Mouse (Mus musculus): ENCODE data around the gene Nhlh1. TPM values are rescaled to one million over a fixed set of nuclear protein-coding genes. Genes with fewer than 3 reads are reported as not detected.

The Nhlh1 gene
- polyA plus RNA-seq, 1 experiment from 2014 or later = not detected

DNA sequence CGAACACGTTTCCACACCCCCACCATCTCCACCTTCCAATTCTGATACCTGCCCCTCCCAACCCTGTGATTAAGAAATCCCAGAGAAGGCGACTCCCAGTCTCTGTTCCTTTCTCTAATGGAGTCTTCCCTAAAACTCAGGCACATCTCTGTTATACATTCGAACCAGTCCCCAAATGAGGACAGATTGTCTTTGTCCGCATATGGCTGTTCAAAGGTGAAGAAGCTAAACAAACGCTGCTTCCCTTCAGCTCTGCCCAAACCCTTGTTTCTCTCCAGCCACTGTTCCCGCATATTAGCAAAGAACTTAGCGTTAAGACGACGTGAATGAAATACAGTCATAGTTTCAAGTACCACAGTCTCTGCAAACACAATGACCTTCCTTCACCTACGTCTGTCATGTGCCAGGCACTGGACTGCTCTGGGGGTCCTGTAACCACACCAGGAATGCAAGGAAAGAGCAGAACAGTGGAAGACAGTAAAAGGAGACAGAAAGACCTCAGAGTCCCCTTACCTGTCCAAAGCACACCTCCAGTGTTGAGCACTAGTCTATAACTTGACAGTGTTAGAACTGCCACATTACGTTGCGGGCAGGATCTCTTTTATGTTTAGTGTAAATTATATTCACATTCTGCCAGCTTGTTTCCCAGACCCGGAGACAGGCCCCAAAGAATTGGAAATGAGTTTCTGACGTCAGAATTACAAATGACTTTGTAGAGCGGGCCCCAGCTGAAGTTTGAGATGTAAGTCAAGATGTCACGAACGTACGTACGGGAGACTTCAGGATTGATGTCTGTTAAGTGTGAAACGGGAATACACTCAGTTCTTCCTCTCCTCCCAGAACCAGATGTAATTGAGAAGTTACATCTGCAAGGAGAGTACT is 28.7 kb downstream of the Nhlh1 start, which contains the start of gene Vangl2:
TSS of gene Vangl2 (minus strand) at position 51 of the 882 bp plus-strand sequence.
- Histone ChIP-seq H3K4me1 (ENCODE audit: insufficient read depth, low read length) (peaks cover 36% of the 10 kb centered on the region), H3K4me3 (ENCODE audit: low read length) (peak within 1 kb of the TSS; percentile 79), H3K9ac (replicated peaks; ENCODE audit: low read length) (peak within 1 kb of the TSS; percentile 91), H3K36me3 (ENCODE audit: insufficient read depth, low read length) (no peaks in the 10 kb centered on the region), H3K9me3 (ENCODE audit: low read length) (no peaks in the 10 kb centered on the region), H3K27me3 (ENCODE audit: insufficient read depth, low read length) (no peaks in the 10 kb centered on the region), H3K27ac (ENCODE audit: low read length) (peak within 1 kb of the TSS; percentile 86), H3K4me2 (replicated peaks; ENCODE audit: low read depth, low read length) (peak within 1 kb of the TSS; percentile 77)
- WGBS = 51% methylated on average over 21 of the region's 21 CpGs
- ATAC-seq (ENCODE audit: low FRiP score, low TSS enrichment) = no peak

DNA sequence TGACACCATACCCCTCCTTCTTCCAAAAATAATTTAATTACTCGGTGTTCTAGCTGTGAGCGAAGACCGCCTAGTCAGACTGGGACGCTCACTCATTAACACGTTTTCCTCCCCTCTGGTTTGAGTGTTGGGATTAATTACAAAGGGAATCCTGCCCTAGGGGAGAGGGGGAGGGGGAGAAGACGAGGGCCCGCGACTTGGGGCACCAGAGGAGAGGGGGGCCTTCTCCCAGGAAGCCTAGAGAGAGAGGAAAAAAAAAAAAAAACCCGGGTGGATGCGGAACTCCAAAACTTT is 29.6 kb downstream of the Nhlh1 start:
- ATAC-seq (ENCODE audit: low FRiP score, low TSS enrichment) = peak; percentile 53; the same call in 1 of the 2 replicates
- H3K27me3 ChIP-seq (ENCODE audit: insufficient read depth, low read length) = no peaks in the 10 kb centered on the region
- H3K4me1 ChIP-seq (ENCODE audit: insufficient read depth, low read length) = peaks cover 37% of the 10 kb centered on the region
- H3K9me3 ChIP-seq (ENCODE audit: low read length) = no peaks in the 10 kb centered on the region
- H3K36me3 ChIP-seq (ENCODE audit: insufficient read depth, low read length) = no peaks in the 10 kb centered on the region
- peak overlapping the region; percentile 79 for H3K4me3 ChIP-seq (ENCODE audit: low read length)
- H3K27ac ChIP-seq (ENCODE audit: low read length) = peak overlapping the region; percentile 86
- peak overlapping the region; percentile 91 for H3K9ac ChIP-seq (replicated peaks; ENCODE audit: low read length)
- WGBS = 7% methylated on average over 10 of the region's 10 CpGs
- peak overlapping the region; percentile 77 for H3K4me2 ChIP-seq (replicated peaks; ENCODE audit: low read depth, low read length)

DNA sequence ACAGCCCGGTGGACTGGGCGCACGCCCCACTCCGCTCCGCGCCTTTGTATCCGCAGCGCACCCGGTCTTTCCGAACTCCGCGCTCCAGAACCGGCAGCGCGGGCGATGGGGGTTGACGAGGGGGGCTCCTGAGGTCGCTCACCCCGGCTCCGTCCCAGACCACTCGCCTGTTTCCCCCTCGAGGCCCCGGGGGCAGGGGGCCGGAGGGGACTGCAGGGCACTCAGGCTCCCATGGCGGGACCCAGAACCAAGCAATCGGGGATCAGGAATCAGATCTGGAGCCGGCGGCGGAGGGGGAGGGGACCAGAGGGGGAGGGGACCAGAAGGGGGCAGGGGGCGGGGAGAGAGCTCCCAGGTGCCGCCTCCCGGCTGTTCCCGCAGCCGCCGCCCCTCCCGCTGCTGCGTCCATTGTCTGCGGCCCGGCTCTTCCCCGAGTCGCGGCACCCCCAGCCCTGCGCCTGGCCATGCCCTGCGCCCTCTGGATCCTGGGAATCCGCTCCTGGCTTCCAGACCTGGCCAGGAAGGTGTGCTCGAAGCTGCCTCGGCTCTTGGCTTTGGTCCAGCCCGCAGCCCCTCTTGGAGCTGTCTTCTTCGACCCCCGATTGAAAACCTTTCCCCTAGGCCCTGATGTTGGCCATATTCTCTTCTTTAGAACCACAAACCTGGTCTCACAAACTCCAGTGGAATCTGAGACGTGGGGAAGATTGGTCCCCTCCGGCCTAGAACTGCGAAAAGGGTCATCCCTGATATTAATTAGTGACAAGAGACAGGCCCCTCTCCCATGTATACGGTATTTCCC is 30.2 kb downstream of the Nhlh1 start:
- H3K4me1 ChIP-seq (ENCODE audit: insufficient read depth, low read length) = peaks cover 41% of the 10 kb centered on the region
- peak overlapping the region; percentile 91 for H3K9ac ChIP-seq (replicated peaks; ENCODE audit: low read length)
- H3K4me3 ChIP-seq (ENCODE audit: low read length) = peak overlapping the region; percentile 79
- no peaks in the 10 kb centered on the region for H3K27me3 ChIP-seq (ENCODE audit: insufficient read depth, low read length)
- ATAC-seq (ENCODE audit: low FRiP score, low TSS enrichment) = peak; percentile 92
- H3K36me3 ChIP-seq (ENCODE audit: insufficient read depth, low read length) = no peaks in the 10 kb centered on the region
- H3K9me3 ChIP-seq (ENCODE audit: low read length) = no peaks in the 10 kb centered on the region
- under 1% methylated on average over 50 of the region's 54 CpGs for WGBS
- peak overlapping the region; percentile 77 for H3K4me2 ChIP-seq (replicated peaks; ENCODE audit: low read depth, low read length)
- H3K27ac ChIP-seq (ENCODE audit: low read length) = peak overlapping the region; percentile 88

DNA sequence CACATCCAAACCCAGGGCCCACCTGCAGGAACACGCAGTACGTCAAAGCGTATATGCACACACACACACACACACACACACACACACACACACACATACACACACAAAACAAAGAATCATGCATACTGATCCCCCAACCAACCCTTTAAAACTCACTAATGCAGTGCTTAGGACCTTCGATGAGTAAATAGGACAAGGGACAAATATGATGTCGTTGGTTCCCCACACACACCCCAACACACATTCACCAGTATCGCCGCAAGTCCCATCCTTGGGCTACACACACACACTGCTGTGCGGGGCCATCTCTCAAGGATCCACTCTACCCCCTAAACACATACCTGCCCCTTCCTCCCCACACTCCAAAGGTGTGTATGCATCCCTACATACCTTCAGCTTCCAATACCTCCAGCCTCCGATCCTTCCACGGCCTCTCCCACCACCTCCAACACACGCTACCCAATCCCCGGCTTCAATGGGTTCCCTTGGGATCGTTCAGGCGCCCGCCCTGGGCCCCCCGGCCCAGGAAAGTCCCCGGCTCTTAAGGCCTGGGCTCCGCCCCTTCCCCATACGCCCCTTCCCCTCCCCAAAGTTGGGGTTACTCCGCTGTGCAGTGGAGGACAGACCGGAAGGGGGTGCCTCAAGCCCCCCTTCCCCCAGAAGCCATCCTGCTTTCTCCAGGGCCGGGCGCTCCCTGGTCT is 31.0 kb downstream of the Nhlh1 start:
- H3K4me1 ChIP-seq (ENCODE audit: insufficient read depth, low read length) = peaks cover 41% of the 10 kb centered on the region
- peak; percentile 66 for ATAC-seq (ENCODE audit: low FRiP score, low TSS enrichment)
- H3K9me3 ChIP-seq (ENCODE audit: low read length) = no peaks in the 10 kb centered on the region
- H3K4me3 ChIP-seq (ENCODE audit: low read length) = peak overlapping the region; percentile 79
- H3K36me3 ChIP-seq (ENCODE audit: insufficient read depth, low read length) = no peaks in the 10 kb centered on the region
- peak overlapping the region; percentile 88 for H3K27ac ChIP-seq (ENCODE audit: low read length)
- H3K9ac ChIP-seq (replicated peaks; ENCODE audit: low read length) = peak overlapping the region; percentile 91
- peak overlapping the region; percentile 77 for H3K4me2 ChIP-seq (replicated peaks; ENCODE audit: low read depth, low read length)
- no peaks in the 10 kb centered on the region for H3K27me3 ChIP-seq (ENCODE audit: insufficient read depth, low read length)
- WGBS = 2% methylated on average over 22 of the region's 23 CpGs

DNA sequence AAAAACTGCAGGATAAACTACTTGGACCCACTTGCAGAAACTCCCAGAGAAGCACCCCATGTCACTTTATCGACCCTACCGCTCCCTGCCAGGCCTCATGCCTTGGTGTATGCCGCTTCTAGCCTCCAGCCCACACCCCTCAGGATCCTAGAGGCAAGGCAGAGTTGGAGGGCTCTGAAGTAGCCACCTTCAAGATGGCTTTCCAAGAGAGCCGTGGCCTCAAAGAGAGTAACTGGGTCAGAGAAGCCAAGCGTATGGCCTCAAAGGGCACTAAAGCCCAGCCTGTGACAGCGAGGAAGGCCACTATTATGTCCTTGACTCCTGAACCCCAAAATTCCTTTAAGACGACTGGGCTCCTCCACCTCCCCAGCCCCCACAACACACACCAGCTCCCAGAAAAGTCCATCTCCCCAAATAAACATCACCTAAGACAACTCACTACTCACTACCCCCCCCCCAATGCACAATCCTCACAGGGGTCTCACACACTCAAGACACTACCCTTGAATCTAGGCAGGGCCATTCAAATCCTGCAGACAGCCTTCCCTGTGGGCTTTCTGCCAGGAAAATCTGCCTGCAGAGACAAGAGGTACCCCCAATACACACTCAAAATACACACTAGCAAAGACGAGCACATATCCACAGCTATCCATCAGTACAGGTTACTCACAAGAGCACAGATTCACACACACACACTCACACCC is 32.0 kb downstream of the Nhlh1 start:
- no peaks in the 10 kb centered on the region for H3K27me3 ChIP-seq (ENCODE audit: insufficient read depth, low read length)
- no peaks in the 10 kb centered on the region for H3K36me3 ChIP-seq (ENCODE audit: insufficient read depth, low read length)
- 51% methylated on average over 8 of the region's 8 CpGs for WGBS
- ATAC-seq (ENCODE audit: low FRiP score, low TSS enrichment) = no peak
- no peaks in the 10 kb centered on the region for H3K9me3 ChIP-seq (ENCODE audit: low read length)
- H3K4me3 ChIP-seq (ENCODE audit: low read length) = peak overlapping the region; percentile 79
- peaks cover 48% of the 10 kb centered on the region for H3K4me1 ChIP-seq (ENCODE audit: insufficient read depth, low read length)
- H3K4me2 ChIP-seq (replicated peaks; ENCODE audit: low read depth, low read length) = peak overlapping the region; percentile 77
- peak overlapping the region; percentile 91; the same call in 1 of the 2 replicates for H3K9ac ChIP-seq (replicated peaks; ENCODE audit: low read length)
- H3K27ac ChIP-seq (ENCODE audit: low read length) = no peak overlapping the region

DNA sequence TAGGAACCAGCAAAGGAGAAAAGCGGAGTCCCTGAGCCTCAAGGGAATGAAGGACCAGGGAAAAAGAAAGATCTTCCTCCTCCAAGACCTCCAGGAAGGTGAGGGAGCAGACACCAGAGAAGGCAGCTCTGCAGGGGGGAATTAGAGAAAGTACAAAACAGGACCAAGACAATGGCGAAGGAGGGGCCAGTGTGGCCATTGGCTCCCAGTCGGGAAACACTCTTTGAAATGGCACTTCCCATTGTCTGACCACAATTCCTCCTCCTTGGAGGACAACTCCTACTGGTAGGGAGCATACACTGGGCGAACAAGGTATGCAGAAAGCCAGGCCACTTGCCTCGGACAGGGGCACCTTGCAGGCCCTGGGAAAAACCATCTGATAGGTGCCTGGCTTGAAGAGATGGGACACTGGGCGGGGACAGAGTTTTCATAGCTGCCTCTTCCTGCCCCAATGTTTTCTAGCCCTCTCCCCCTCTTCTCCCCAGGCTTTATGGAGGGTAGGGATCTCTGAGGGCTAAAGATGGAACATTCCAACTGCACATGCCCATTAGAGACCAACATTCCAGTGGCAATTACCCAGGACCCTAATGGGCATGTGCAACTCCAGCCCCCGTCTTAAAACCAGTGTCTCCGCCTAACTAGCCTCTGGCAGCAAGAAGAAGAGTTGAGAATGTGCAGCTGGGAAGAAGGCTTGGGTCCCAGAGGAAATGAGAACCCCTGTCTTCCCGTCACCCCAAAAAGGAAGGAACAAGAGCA is 33.1 kb downstream of the Nhlh1 start:
- no peaks in the 10 kb centered on the region for H3K27me3 ChIP-seq (ENCODE audit: insufficient read depth, low read length)
- no peak for ATAC-seq (ENCODE audit: low FRiP score, low TSS enrichment)
- H3K9me3 ChIP-seq (ENCODE audit: low read length) = no peaks in the 10 kb centered on the region
- H3K4me1 ChIP-seq (ENCODE audit: insufficient read depth, low read length) = peaks cover 58% of the 10 kb centered on the region
- H3K4me2 ChIP-seq (replicated peaks; ENCODE audit: low read depth, low read length) = peak overlapping the region; percentile 77; the same call in 1 of the 2 replicates
- no peak overlapping the region for H3K27ac ChIP-seq (ENCODE audit: low read length)
- no peak overlapping the region for H3K9ac ChIP-seq (replicated peaks; ENCODE audit: low read length)
- 54% methylated on average over 9 of the region's 9 CpGs for WGBS
- H3K36me3 ChIP-seq (ENCODE audit: insufficient read depth, low read length) = no peaks in the 10 kb centered on the region
- no peak overlapping the region for H3K4me3 ChIP-seq (ENCODE audit: low read length)

DNA sequence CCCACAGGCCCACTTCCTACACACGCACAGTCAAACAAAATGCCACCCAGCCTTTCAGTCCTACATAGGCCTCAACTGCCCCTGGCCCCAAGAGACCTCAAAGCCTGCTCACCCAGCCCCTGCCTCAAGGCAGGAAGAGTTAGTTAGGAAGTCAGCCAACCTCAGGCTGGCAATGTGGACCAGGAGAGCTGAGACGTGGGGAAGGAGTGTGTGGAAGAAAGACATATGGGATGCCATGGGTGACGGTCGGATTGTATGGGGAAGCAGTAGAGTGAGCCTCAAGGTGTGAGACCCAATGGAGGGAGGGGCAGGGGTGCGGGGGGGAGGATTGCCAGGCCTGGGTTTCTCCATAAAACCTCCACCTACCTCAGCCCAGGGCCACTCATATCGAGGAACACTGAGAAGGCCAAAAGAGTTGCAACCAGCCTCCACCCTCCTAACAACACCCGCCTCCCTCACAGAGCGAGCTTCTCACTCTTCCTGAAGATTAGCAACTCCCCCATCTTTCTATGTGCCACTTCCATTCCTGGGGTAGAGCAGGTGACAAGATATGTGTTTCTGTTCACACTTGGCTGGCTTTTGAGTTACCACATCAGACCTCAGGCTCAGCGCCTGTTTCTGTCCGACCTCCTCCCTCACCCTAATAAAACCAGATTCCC is 37.4 kb downstream of the Nhlh1 start:
- Histone ChIP-seq H3K27ac (ENCODE audit: low read length) (0 out of 2 replicates have a peak overlapping the region, but pooled peaks have one; percentile 3), H3K4me2 (replicated peaks; ENCODE audit: low read depth, low read length) (no peak overlapping the region), H3K9me3 (ENCODE audit: low read length) (no peaks in the 10 kb centered on the region), H3K4me1 (ENCODE audit: insufficient read depth, low read length) (peaks cover 71% of the 10 kb centered on the region), H3K36me3 (ENCODE audit: insufficient read depth, low read length) (no peaks in the 10 kb centered on the region), H3K4me3 (ENCODE audit: low read length) (no peak overlapping the region), H3K9ac (replicated peaks; ENCODE audit: low read length) (peak overlapping the region; percentile 17; the same call in 1 of the 2 replicates), H3K27me3 (ENCODE audit: insufficient read depth, low read length) (no peaks in the 10 kb centered on the region)
- no peak for ATAC-seq (ENCODE audit: low FRiP score, low TSS enrichment)
- WGBS = 51% methylated on average over 10 of the region's 10 CpGs

DNA sequence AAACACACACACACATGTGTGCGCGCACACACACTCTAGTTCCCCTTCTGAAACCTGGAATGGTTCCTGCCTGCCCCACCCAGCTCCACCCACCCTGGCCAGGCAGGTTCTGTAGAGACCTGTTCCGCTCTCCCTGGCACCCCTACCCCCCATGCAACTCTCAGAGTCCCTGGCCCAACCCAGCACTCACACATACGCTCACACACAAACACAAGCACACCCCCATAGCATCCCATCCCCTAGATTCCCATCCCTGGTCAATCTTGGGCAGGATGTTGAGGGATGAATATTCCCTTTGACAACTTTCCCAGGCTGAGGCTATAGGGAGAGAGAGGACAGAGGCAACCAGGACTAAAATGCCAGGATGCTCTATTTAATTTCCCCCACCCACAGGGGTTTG is 38.0 kb downstream of the Nhlh1 start:
- 95% methylated on average over 3 of the region's 4 CpGs for WGBS
- no peaks in the 10 kb centered on the region for H3K36me3 ChIP-seq (ENCODE audit: insufficient read depth, low read length)
- no peak for ATAC-seq (ENCODE audit: low FRiP score, low TSS enrichment)
- H3K4me1 ChIP-seq (ENCODE audit: insufficient read depth, low read length) = peaks cover 65% of the 10 kb centered on the region
- H3K27me3 ChIP-seq (ENCODE audit: insufficient read depth, low read length) = no peaks in the 10 kb centered on the region
- H3K9me3 ChIP-seq (ENCODE audit: low read length) = no peaks in the 10 kb centered on the region
- no peak overlapping the region for H3K4me2 ChIP-seq (replicated peaks; ENCODE audit: low read depth, low read length)
- no peak overlapping the region for H3K9ac ChIP-seq (replicated peaks; ENCODE audit: low read length)
- no peak overlapping the region for H3K4me3 ChIP-seq (ENCODE audit: low read length)
- 0 out of 2 replicates have a peak overlapping the region, but pooled peaks have one; percentile 3 for H3K27ac ChIP-seq (ENCODE audit: low read length)
